16 mouse cellular contexts compared by ENCODE assay signal in the genomic region with DNA sequence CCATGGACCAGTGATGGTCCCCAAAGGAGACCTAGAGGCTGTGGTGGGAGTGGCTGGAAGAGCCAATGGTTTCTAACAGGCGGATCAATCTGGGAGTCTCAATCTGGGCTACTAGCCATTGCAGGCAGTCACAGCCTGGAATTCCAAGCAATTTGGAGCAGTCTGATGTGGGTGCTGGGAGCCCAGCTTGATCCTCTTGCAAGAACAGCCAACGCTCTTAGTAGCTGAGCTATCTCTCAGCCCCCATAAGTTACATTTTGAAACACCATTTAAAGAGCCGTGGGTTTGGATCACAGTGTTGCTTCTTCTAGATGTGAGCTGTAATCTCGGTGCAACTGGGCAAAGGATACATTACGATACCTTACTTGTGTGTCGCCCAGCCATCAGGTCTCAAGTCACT. TPM values are rescaled to one million over a fixed set of nuclear protein-coding genes. Genes with fewer than 3 reads are reported as not detected.
DNase-seq lines count a peak whose midpoint lies in the region; TF ChIP-seq lines count a peak whose summit lies in the region.
"Had no signal": no experiment of that assay in that cellular context is flagged by ENCODE, and none has a peak within 500 bp of the region (broad histone marks: within the 10 kb centered on the region; RNA-seq: fewer than 3 reads in every experiment).

No protein-coding gene starts in this region.

- H3K4me1 ChIP-seq in cortical plate, adult 2 months (ENCODE audit: control insufficient read depth, insufficient read depth, low read length): peaks cover 5% of the 10 kb centered on the region; the same call in 1 of the 2 replicates
- H3K4me1 ChIP-seq in midbrain, embryonic 10.5 days: peaks cover 22% of the 10 kb centered on the region
- H3K4me1 ChIP-seq: megakaryocyte, embryonic 14.5 days had no signal

- DNase-seq in layer of hippocampus, adult 18-20 months (ENCODE audit: low spot score in 2 of 2): peak; percentile 74 to 79
- DNase-seq in layer of hippocampus, postnatal 25 days (ENCODE audit: extremely low spot score in 1 of 2, low spot score in 1 of 2): no peak
- DNase-seq in layer of hippocampus, adult 9-10 months (ENCODE audit: low spot score): peak; percentile 24
- peak; percentile 59 to 69 for DNase-seq in left cerebral cortex, postnatal 36 days (ENCODE audit: low spot score in 2 of 2)
- no peak for DNase-seq in midbrain, embryonic 10.5 days (ENCODE audit: low spot score)
- no peak for DNase-seq in adrenal gland, postnatal 36 days
- DNase-seq: cerebellum, adult 2 months; cerebellum, postnatal 36 days; gastrocnemius, postnatal 36 days; lung, adult 2 months had no signal

- H3K4me3 ChIP-seq in cortical plate, adult 2 months (ENCODE audit: insufficient read depth, low read length): no peak overlapping the region
- no peak overlapping the region for H3K4me3 ChIP-seq in midbrain, embryonic 10.5 days
- H3K4me3 ChIP-seq: forebrain, embryonic 10.5 days; megakaryocyte, embryonic 14.5 days; midbrain, embryonic 15.5 days; myocyte; neural tube, embryonic 15.5 days had no signal

- no peaks in the 10 kb centered on the region for H3K36me3 ChIP-seq in midbrain, embryonic 10.5 days
- H3K36me3 ChIP-seq: forebrain, embryonic 10.5 days; midbrain, embryonic 15.5 days; neural tube, embryonic 15.5 days had no signal

- no peaks in the 10 kb centered on the region for H3K9me3 ChIP-seq in midbrain, embryonic 10.5 days (replicated peaks)
- H3K9me3 ChIP-seq: forebrain, embryonic 10.5 days; midbrain, embryonic 15.5 days; neural tube, embryonic 15.5 days had no signal

- intact Hi-C loops in left cerebral cortex, postnatal 36 days (cut with DNase I): no loop called here

- 92% methylated on average over 6 of the region's 6 CpGs for WGBS in midbrain, embryonic 10.5 days

- H3K27ac ChIP-seq in cortical plate, adult 2 months (ENCODE audit: insufficient read depth, low read length): 0 out of 2 replicates have a peak overlapping the region, but pooled peaks have one; percentile 0
- no peak overlapping the region for H3K27ac ChIP-seq in midbrain, embryonic 10.5 days (replicated peaks)
- H3K27ac ChIP-seq: forebrain, embryonic 10.5 days; midbrain, embryonic 15.5 days; neural tube, embryonic 15.5 days had no signal

- peaks cover 6% of the 10 kb centered on the region; the same call in 1 of the 2 replicates for H3K27me3 ChIP-seq in midbrain, embryonic 10.5 days (ENCODE audit: low read depth, poor library complexity, severe bottlenecking)
- H3K27me3 ChIP-seq: midbrain, embryonic 15.5 days; neural tube, embryonic 15.5 days had no signal

- TF ChIP-seq POLR2A in cortical plate, adult 2 months (IDR thresholded peaks at IDR 0.05; ENCODE audit: extremely low read depth, insufficient read depth, low read length): no peak

- TF ChIP-seq CTCF in cortical plate, adult 2 months (IDR thresholded peaks at IDR 0.05; ENCODE audit: extremely low read depth, insufficient read depth, low read length): no peak

RNA-seq across cellular contexts. Expression of gene Ksr2, which starts 30.1 kb away (rescaled TPM):
- 10 to 100 TPM; 34.1 to 35.9 TPM for total RNA-seq in layer of hippocampus, adult 18-20 months (2021)
- total RNA-seq in layer of hippocampus, postnatal 25 days (2021): 10 to 100 TPM; 29.0 to 43.1 TPM
- polyA plus RNA-seq in cortical plate, adult 2 months (2012; rRNA removed): 9.1 TPM in 2 replicates
- 10 to 100 TPM; 35.0 to 44.3 TPM for total RNA-seq in left cerebral cortex, postnatal 36 days (2021)
- 0.52 and 0.68 TPM in 2 replicates for polyA plus RNA-seq in midbrain, embryonic 10.5 days (2016; fragmentation: Nextera tagmentation; extraction: Ambion mirVana)
- 1 to 10 TPM; 2.5 to 3.9 TPM for total RNA-seq in adrenal gland, postnatal 36 days (2021)

RNA-seq across cellular contexts. Expression of gene Rfc5, which starts 55.1 kb away (rescaled TPM):
- 10 to 100 TPM; 16.8 to 18.8 TPM for total RNA-seq in layer of hippocampus, adult 18-20 months (2021)
- 10 to 100 TPM; 11.6 to 18.9 TPM for total RNA-seq in layer of hippocampus, postnatal 25 days (2021)
- polyA plus RNA-seq in cortical plate, adult 2 months (2012; rRNA removed): 16.8 and 18.5 TPM in 2 replicates
- 10 to 100 TPM; 16.8 to 18.0 TPM for total RNA-seq in left cerebral cortex, postnatal 36 days (2021)
- polyA plus RNA-seq in midbrain, embryonic 10.5 days (2016; fragmentation: Nextera tagmentation; extraction: Ambion mirVana): 127 and 151 TPM in 2 replicates
- 1 to 10 TPM; 7.5 to 8.7 TPM for total RNA-seq in adrenal gland, postnatal 36 days (2021)

Comparison
In these comparisons a context has a peak if more than half of its experiments do, and no peak if none do; other contexts are left out.
1. DNase-seq: peak in layer of hippocampus, adult 18-20 months (2 of 2), layer of hippocampus, adult 9-10 months (single experiment) and left cerebral cortex, postnatal 36 days (2 of 2); none in layer of hippocampus, postnatal 25 days (0 of 2), midbrain, embryonic 10.5 days (single experiment) and adrenal gland, postnatal 36 days (0 of 2).
2. RNA of gene Ksr2, which starts 30.1 kb away (total RNA-seq): 35.0 to 44.3 TPM in left cerebral cortex, postnatal 36 days, 29.0 to 43.1 TPM in layer of hippocampus, postnatal 25 days and 34.1 to 35.9 TPM in layer of hippocampus, adult 18-20 months; 2.5 to 3.9 TPM in adrenal gland, postnatal 36 days; every median in the first group is over 4 times any median in the second.